Mouse (Mus musculus): ENCODE data around the gene Mogs. TPM values are rescaled to one million over a fixed set of nuclear protein-coding genes. Genes with fewer than 3 reads are reported as not detected.

Mogs gene
- total RNA-seq, 2 experiments from 2014 or later = 4.4 to 4.5 TPM

DNA sequence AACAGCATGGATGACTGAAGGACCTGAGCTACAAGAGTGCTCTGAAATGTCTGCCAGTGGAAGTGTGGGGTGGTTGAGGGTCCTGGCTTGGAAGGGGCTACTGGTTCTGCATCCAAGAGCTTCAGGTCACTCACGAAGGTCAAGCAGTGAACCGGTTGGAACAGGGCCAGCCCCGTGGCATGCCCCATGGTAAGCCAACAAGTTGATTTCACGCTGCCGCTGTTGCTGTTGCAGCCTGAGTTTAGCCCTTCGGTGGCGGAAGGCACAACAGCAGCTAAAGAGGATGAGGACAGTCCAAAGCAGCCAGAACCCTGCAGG, 4.4 kb downstream of the Mogs start:
- intact Hi-C loops (cut with DNase I) = no loop called here

DNA sequence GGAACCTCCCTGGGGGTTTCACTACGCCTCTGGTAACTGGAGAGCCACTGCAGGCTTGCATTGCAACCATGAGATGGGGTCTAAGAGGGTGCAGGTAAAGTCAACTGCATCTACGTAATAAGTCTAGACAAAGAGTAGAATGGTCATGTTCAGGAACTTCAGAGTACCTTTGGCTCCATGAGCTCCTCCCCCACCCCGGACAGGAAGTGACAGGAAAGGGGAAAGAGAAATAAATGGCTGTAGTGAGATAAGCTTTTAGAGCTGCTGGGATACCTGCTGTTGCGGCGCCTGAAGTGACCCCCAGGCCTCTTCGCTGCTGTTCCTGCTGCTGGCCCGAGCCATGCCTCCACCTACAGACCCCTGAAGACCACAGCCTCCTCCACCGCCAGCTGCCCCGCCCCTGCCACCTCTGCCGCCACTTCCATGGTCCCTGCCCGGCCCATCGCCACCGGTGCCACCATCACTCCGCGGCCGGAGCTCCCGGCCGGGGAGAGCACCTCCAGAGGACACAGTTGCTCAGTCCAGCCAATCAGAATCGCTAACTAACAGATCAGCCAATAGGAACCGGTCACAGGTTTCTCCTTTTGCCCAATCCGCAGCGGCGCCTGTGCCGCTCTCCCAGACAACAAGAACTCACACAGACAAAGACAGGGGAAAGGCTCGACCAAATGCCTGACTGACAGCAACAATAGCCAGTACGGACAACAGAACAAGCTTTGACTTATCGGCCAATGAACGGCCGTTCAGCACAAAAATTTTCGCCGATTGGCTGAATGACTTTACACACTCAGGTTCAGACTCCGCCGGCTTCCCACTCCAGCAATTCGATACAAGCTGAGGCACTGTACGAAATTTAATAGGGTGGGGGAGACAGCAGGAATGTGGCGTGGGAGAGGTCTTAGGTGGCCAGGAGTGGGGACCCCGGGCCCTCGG, 5.9 kb downstream of the Mogs start, which contains the start of gene Wbp1:
TSS of gene Wbp1 (minus strand) at position 630 of the 933 bp plus-strand sequence.
- intact Hi-C loops (cut with DNase I) = no loop called here
- DNase-seq = peak; percentile 82 to 91

More for the DNA sequence above, 4.4 kb downstream of the Mogs start:
- DNase-seq = no peak

DNA sequence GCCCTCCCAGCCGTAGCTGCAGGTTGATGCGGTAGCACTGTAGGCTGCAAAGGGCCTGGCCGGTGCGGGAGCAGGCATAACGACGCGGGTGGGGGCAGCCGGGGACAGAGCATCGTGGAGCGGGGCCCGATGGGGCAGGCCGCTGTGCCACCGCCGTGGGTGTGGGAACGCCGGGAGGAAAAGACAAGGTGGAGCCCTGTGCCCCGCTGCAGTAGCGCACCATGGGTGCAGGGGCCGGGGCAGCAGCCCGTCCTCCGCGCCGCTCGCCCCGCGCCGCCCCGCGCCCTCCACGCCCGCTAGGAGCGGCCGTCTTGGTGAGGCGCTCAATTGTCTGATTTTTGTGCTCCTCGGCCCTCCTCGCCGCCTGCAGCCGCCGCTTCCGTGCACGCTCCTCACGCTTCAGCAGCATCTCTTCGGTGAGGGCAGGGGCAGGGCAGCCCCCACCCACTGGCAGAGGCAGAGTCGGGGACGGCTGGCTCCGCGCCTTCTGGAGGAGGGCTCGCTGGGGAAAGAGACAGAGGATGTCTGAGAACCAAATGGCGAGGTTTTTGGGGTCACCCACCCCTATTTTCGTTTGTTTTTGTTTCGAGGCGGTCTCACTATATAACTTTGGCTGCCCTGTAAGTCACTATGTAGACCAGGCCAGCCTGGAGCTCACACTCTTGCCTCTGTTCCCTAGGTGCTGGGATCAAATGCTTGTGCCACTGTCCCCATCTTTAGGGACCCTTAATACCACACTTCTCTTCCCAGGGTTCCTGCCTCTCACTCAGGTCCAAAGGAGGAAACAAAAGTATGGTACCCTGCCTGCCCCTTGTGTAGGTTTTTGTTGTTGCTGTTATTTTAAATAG, 6.8 kb downstream of the Mogs start:
- DNase-seq = no peak
- intact Hi-C loops (cut with DNase I) = no loop called here

DNA sequence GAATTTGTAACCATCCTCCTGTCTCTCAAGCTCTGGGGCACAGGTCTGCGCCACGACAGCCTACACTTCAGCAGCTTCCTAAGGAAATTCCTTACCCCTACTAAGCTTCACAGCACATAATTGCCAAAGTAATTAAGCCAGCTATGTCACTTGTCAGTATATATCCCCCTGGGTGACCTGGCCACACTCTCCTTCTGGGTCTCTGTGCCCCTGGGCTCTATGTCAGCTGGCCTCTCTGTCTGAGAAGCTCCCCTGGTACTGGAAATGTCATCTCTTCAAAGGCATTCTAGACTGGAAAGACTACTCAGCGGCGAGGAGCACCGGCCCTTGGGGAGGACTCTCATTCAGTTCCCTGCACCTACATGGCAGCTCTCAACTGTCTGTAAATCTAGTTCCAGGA, 7.7 kb downstream of the Mogs start:
- intact Hi-C loops (cut with DNase I) = no loop called here

DNA sequence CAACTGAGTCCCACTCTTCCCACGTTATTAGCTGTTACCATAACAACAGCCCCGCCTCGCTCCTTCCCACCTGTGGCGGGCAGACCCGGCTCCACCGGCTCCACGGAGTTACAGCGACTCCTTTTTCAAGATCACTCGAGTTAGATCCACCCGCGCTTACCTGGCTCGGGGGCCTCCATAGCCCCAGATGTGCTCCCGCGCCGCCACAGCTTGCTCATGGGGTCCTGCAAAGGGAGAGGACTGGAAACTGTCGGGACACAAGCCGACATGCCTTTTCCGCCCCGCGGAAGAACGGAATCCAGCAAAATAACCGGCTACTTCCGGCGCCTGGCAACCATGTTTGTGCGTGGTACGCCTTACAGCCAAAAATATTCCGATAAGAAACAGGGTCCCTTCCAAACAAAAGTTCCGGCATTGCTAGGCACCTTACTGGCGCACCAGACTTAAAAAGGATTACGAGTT, 9.6 kb downstream of the Mogs start:
- intact Hi-C loops (cut with DNase I) = no loop called here
- peak; percentile 88 for DNase-seq

More for the DNA sequence above, 7.7 kb downstream of the Mogs start:
- no peak for DNase-seq

DNA sequence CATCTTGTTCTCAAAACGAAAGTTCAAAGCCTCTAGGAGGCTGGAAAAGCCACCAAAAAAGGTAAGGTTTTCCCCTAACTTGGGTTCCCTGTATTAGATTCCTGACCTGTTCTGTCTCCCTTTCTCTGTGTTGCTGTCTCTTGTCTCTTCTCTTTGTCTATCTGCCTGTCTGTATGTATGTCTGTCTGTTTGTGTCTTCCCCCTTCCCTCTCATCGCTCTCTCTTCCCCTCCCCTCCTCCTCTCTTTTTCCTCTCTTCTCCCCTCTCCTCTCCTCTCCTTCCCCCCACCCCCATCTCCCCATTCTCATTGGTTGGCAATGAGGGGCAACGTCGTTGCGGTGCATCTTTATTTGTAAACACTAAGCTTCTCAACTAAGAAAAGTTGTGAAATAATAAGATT, 10.0 kb downstream of the Mogs start, which contains the start of gene Ino80b:
TSS of gene Ino80b (minus strand) at position 101 of the 400 bp plus-strand sequence.
- intact Hi-C loops (cut with DNase I) = no loop called here
- DNase-seq = no peak

DNA sequence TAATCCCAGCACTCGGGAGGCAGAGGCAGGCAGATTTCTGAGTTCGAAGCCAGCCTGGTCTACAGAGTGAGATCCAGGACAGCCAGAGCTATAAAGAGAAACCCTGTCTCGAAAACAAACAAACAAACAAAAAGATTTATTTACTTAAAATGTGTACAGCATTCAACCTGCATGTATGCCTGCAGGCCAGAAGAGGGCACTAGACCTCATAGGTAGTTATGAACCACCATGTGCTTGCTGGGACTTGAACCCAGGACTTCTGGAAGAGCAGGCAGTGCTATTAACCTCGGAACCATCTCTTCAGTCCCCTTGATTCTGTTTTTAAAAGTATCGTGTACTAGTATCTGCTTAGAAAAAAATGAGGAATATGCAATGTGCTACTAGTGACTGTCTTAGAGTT, 12.1 kb downstream of the Mogs start:
- no peak for DNase-seq
- intact Hi-C loops (cut with DNase I) = no loop called here

DNA sequence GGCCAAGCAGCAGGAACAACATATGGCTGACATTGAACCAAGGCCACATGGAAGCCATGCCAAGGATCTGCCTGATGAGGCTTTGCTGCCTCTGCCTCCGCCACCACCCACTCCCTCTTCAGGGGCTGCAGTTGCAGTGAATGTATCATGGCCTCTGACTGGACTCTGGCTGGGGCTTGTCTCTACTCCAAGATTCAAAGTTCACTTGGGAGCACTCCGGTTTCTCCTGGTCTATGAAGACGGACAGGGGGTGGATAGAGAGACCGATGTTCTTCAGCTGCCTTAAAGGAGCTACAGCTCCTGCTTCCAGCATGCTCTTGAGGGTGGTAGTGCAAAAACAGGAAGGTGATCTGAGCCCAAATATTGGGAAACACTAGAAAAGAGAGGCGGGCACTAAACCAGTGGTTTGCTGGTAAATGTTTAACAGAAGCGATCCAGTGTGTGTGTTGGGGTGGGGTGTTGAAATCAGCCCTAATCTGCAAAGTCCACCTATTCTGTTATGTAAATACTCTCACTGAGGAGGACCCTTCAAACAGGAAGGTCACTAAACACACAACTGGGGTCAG, 16.3 kb downstream of the Mogs start:
- intact Hi-C loops (cut with DNase I) = no loop called here
- no peak for DNase-seq

DNA sequence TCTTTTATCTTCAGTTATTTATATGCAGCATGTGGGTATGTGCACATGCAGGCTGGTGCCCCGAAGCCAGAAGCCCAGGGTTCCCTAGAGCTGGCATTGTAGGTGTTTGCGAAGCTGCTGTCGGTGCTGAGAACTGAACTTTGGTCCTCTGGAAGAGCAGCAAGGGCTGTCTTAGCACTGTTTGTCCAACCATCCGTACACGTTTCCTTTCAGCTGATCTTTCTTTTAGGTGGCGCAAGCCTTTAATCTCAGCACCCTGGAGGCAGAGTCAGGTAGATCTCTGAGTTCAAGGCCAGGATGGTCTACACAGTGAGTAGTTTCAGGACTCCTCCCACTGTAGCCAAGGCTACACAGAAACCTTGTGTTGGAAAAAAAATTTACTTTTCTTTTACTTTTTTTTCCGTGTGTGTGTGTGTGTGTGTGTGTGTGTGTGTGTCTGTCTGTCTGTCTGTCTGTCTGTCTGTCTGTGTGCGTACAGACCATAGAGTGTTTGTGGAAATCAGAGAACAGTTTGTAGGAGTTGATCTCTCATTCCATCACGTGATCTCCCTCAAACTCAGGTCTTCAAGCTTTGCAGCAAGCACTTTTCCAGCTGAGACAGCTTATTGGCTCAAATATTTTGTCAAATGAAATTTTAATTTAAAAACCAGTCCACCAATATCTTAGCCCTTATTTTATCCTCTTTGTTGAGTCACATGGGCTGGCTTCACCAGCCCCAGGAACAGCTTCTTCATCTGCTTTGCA, 17.1 kb downstream of the Mogs start:
- intact Hi-C loops (cut with DNase I) = no loop called here
- DNase-seq = no peak

DNA sequence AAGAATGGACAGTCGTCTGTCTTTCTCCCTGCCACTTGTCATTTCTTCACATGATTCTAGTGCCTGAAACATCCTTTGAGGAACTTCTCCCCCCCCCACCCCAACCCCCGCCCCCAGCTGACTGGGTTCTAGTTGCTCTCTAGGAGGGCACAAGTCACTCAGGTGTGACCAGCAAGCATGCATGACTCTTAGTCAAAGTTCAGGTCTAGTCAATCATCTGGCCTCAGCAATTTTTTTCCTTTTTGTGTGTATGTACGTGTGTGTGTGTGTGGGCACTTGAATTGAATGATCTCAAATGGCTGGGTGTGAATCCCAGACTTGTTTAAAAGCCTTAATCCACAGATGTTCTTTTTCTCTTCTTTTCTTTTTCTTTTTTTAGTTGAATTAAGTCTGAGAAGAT, 18.9 kb downstream of the Mogs start:
- DNase-seq = no peak
- intact Hi-C loops (cut with DNase I) = no loop called here

DNA sequence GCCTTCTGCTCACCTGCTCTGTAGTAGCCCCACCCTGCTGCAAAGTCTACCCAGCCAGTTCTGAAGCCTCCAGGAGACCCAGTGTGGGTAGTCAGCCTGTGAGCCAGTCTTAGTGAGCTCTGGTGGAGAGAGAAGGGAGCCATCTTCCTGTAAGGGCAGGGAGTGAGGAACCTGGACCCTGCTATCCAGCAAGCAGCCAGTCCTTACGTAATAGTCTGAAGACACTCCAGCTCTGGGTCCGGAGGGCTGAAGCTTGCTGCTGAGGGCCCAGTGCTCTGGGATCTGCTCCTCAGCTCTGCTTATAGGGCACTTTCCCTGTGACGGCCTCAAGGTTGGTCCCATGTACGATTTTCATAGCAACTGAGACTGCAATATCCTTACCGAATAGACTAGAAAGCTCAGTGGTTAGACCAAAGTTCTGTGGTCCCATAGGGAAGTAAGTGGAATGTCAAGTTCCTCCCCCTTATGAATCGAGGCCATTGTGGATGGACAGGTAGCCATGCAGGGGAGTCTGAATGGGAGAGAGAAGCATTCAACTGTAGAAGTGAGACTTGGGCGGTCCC, 19.7 kb downstream of the Mogs start, which contains the start of gene Rtkn:
TSS of gene Rtkn (plus strand) at position 513 of the 563 bp plus-strand sequence.
- intact Hi-C loops (cut with DNase I) = no loop called here
- no peak for DNase-seq

DNA sequence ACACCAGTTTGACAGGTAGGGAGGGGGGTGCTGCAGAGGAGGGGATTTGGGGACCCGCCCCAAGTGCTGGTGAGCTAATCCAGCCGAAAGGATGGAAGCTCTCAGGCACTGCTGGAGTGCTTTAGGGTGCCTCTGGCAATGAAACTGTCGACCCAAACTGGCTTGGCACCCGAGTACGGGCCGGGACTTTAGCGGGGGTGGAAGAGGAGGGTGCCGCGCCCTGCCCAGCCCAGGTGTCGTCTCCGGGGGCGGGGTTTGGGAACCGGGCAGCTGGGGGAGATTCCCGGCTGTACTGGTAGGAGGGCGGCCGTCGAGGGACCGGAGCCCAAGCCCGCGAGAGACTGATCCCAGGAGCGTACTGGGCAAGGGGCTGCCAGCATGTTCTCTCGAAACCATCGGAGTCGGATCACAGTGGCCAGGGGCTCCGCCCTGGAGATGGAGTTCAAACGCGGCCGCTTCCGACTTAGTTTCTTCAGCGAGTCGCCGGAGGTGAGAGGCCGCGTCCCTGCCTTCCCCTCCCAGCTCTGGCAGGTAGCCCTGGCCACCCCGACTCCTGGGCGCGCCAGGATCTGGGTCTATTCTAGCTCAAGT, 20.4 kb downstream of the Mogs start:
- DNase-seq = peak; percentile 42 to 56
- intact Hi-C loops (cut with DNase I) = no loop called here

DNA sequence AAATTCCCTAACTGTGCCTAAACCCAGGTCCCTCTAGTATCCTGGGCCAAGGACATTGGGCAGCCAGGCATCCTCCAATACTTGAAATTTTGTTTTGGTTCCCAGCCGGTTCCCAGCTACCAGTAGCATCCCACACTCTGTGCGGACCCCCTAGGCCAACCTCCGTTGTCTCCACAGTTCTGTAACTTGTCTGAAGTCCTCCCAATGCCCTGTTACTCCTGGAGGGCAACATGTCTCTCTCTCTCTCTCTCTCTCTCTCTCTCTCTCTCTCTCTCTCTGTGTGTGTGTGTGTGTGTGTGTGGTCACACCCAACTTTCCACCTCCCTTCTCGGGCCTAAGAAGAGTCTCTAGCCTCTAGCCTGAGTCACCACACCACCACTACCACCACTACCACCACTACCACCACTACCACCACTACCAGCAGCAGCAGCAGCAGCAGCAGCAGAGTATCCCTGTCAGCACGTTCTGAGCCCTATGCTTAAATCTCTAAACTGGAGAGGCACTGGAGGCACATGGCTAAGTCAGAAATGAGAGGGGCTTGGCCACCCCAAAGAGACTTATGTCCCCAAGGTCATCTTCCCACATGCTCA, 21.1 kb downstream of the Mogs start:
- intact Hi-C loops (cut with DNase I) = no loop called here

DNA sequence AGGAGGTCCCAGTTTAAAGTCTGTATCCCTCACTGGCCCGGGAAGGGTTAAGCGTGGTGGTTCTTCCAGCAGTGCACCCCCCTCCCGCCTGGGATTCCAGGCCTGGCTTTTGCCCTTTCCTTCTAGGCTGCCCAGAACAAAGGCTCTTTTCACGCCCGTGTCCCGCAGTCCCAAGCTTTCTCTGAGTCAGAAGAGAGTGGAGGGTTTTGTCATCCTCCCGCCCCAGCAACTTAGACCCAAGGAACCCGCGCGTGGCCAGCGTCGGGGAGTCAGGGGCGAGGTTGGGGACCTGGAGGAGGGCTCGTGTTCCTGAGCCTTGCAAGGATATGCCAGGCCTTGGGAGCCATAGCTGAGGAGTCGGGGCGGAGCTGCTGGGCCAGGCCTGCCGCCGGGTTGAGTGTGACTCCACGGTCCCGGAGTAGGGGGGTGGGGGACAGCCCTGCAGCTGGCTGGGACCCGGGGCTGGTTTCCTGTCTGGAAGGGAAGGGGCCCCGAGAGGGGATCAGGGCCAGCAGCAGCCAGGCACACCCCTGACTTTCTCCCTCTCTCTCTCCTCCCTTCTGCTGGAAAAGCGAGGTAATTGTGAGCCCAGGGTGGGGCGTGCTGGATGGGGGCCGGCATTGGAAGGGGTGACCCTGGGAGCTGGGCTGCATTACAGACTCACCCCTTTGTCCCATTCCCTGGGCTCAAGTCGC, 21.7 kb downstream of the Mogs start:
- DNase-seq = peak; percentile 76
- intact Hi-C loops (cut with DNase I) = no loop called here

More for the DNA sequence above, 21.1 kb downstream of the Mogs start:
- DNase-seq = no peak

DNA sequence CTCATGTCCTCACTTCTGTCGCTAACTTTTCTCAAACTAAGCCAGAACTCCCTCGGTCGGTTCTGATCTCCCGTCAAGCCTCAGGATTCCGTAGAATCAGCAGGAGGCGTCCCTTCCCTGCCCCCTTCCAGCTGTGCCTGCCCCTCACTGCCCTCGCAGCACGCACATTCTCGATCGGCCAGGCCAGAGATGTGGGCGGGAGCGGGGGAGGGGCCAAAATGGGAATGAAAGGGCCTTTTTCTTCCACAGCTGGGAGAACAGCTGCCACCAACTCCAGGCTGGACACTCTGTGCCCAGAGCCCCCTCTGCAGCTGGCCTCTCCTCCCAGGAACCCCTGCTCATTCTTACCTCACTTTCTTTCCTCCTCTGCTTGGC, 22.3 kb downstream of the Mogs start:
- intact Hi-C loops (cut with DNase I) = no loop called here
- peak; percentile 86 to 91 for DNase-seq

DNA sequence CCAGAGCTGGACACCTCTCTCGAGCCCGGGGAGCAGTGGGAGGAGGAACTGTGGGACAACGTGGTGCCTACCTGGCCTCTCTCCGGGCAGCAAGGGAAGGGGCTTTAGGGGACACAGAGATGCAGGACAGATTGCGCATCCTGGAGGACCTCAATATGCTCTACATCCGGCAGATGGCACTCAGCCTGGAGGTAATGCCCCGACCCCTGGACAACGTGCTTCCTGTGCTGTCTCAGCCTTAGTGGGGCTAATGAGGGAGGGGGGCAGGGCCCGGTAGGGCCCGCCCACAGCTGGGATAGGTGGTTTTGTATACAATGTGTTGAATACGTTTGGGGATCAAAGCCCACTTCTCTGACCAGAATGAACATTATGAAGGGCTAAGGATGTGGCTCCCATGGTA, 22.8 kb downstream of the Mogs start:
- DNase-seq = no peak
- intact Hi-C loops (cut with DNase I) = no loop called here

DNA sequence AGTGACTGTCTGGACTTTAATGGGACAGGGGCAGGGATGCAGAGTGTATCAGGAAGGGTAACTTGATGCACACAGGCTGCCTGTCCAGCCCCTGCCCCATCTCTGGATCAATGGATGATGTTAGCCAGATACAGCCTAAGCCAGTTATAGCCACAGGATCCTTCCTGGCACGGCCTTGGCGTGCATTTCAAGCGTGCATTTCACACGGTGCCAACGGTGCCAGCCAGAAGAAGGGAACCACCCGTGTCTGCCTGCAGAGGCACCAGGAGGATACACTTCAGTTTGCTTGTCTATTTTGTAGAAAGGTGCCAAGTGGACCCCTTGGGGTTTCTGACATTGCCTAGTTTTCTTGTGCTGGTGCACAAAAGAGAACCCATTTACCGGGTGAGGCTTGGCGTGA, 24.7 kb downstream of the Mogs start:
- intact Hi-C loops (cut with DNase I) = no loop called here
- DNase-seq = no peak

DNA sequence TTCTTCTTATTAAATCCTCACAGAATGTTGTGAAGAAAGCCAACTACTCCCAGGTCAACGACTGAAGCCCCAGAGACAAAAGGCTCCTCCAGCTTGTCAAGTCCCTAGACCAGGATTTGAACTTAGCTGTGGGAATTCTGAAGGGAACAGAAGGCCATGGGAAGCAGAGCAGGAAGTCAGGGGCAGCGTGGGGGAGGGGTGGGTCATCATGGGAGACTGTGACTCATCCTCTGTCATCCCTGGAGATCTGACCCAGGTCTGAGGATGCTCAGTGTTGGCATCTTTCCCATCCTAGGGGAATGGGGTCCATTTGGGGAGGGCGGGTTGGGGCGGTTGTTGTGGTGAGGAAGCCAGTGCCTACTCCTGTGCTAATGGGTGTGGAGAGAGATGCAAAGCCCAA, 26.3 kb downstream of the Mogs start:
- DNase-seq = no peak
- intact Hi-C loops (cut with DNase I) = no loop called here
